In the genomic region with DNA sequence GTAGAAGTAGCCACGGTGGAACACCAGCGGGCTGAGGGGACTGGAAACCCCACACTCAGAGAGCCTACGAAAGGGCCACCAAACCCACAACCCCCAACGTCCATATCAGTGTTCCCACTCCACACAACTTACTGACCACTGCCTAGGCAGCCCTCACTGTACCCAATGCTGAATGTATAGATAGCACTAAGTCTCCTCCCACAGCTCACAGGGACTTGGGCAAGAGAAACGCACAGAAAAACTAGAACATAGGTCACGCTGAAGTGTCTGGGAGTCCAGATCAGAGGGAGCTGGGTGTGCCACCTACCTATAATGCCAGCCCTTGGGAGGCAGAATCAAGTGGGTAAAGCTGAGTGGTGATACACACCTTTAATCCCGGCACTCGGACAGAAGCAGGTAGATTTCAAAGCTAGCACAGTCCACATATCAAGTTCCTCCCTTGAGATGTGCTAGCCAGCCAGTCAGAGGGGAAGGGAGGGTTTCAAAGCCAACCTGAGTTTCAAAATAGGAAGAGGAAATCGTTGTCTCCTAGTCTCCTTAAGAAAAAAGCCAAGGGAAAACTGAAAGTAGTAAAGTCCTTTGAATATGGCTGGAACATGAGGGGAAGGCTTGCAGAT, we compare ENCODE assay signal across 8 mouse cellular contexts. TPM values are rescaled to one million over a fixed set of nuclear protein-coding genes. Genes with fewer than 3 reads are reported as not detected.
A peak's percentile ranks its signal among the peaks of the same experiment; 100 is the strongest.
DNase-seq lines count a peak whose midpoint lies in the region; ATAC-seq and TF ChIP-seq lines count a peak whose summit lies in the region.

No protein-coding gene starts in this region.

- H3K27me3 ChIP-seq in intestine, embryonic 16.5 days (replicated peaks; ENCODE audit: control insufficient read depth, insufficient read depth, low read length), result no peaks in the 10 kb centered on the region
- H3K27me3 ChIP-seq in midbrain, embryonic 11.5 days (ENCODE audit: control insufficient read depth, insufficient read depth, low read length), result no peaks in the 10 kb centered on the region

- H3K9me3 ChIP-seq in intestine, embryonic 16.5 days (ENCODE audit: control insufficient read depth, low read length), result no peaks in the 10 kb centered on the region
- H3K9me3 ChIP-seq in midbrain, embryonic 11.5 days (ENCODE audit: control insufficient read depth, low read length), result no peaks in the 10 kb centered on the region

- ATAC-seq in erythroblast, adult 5-6 weeks (replicated peaks; ENCODE audit: low FRiP score, poor library complexity, severe bottlenecking), result peak; percentile 48
- ATAC-seq in intestine, embryonic 16.5 days, result peak; percentile 4; the same call in 1 of the 2 replicates
- no peak for ATAC-seq in midbrain, embryonic 11.5 days (ENCODE audit: low FRiP score)

- H3K4me3 ChIP-seq in gastrocnemius, adult 2 months, result peak overlapping the region; percentile 92
- H3K4me3 ChIP-seq in intestine, embryonic 16.5 days (ENCODE audit: low read length), result peak overlapping the region; percentile 73
- no peak overlapping the region for H3K4me3 ChIP-seq in midbrain, embryonic 11.5 days (ENCODE audit: low read depth, low read length)

- intact Hi-C loops in gastrocnemius, adult 2 months (cut with DNase I), result no loop called here
- intact Hi-C loops in gastrocnemius, postnatal 14 days (cut with DNase I; ENCODE audit: low total_unique reads), result loop anchor here (10.0 kb wide), 1 partner anchor 615 kb away; no protein-coding TSS in a partner anchor

- no peak for TF ChIP-seq CTCF in gastrocnemius, adult 2 months (IDR thresholded peaks at IDR 0.05)

- 67% methylated on average over 9 of the region's 9 CpGs for WGBS in intestine, embryonic 16.5 days
- WGBS in midbrain, embryonic 11.5 days, result 88% methylated on average over 9 of the region's 9 CpGs

- peak overlapping the region; percentile 81 for H3K9ac ChIP-seq in intestine, embryonic 16.5 days (ENCODE audit: low read depth, low read length)
- H3K9ac ChIP-seq in midbrain, embryonic 11.5 days (ENCODE audit: low read length), result no peak overlapping the region

- H3K27ac ChIP-seq in gastrocnemius, adult 2 months, result peak overlapping the region; percentile 93
- peak overlapping the region; percentile 85 for H3K27ac ChIP-seq in intestine, embryonic 16.5 days (ENCODE audit: low read length)
- H3K27ac ChIP-seq in midbrain, embryonic 11.5 days (ENCODE audit: low read depth, low read length), result no peak overlapping the region

- 0 out of 2 replicates have a peak, but pooled peaks cover 2% of the 10 kb centered on the region for H3K36me3 ChIP-seq in intestine, embryonic 16.5 days (ENCODE audit: control insufficient read depth, insufficient read depth, low read length)
- no peaks in the 10 kb centered on the region for H3K36me3 ChIP-seq in midbrain, embryonic 11.5 days (ENCODE audit: control insufficient read depth, insufficient read depth, low read length)

- peaks cover 35% of the 10 kb centered on the region for H3K4me1 ChIP-seq in intestine, embryonic 16.5 days (ENCODE audit: control insufficient read depth, insufficient read depth, low read length)
- H3K4me1 ChIP-seq in midbrain, embryonic 11.5 days (ENCODE audit: control insufficient read depth, insufficient read depth, low read length), result peaks cover 11% of the 10 kb centered on the region; the same call in 1 of the 2 replicates

- peak overlapping the region; percentile 67 for H3K4me2 ChIP-seq in intestine, embryonic 16.5 days (ENCODE audit: low read depth, low read length)
- H3K4me2 ChIP-seq in midbrain, embryonic 11.5 days, result peak overlapping the region; percentile 67; the same call in 1 of the 2 replicates

- DNase-seq in gastrocnemius, adult 2 months, result no peak
- DNase-seq in gastrocnemius, postnatal 4 days (ENCODE audit: low spot score in 2 of 2), result no peak
- no peak for DNase-seq in midbrain, embryonic 11.5 days (ENCODE audit: low spot score, missing footprints)
- DNase-seq in MN1 (ENCODE audit: low spot score), result no peak
- DNase-seq in gastrocnemius, postnatal 14 days, result no peak
- DNase-seq in kidney, adult 11 months, result no peak

RNA-seq across cellular contexts. Expression of a gene that starts 1.9 kb away (rescaled TPM):
- 10 to 100 TPM; 17.3 to 18.1 TPM for total RNA-seq in gastrocnemius, adult 2 months (2021)
- total RNA-seq in gastrocnemius, postnatal 4 days (2021), result 10 to 100 TPM; 10.8 to 11.1 TPM
- 31.1 and 33.4 TPM in 2 replicates for total RNA-seq in erythroblast, adult 5-6 weeks (2015; ENCODE audit: low replicate concordance)
- total RNA-seq in erythroblast, adult 5-6 weeks (2017; ENCODE audit: low replicate concordance), result 42.4 and 55.0 TPM in 2 replicates
- 4.1 and 4.7 TPM in 2 replicates for polyA plus RNA-seq in intestine, embryonic 16.5 days (2015; fragmentation: Nextera tagmentation; extraction: Ambion mirVana)
- polyA plus RNA-seq in midbrain, embryonic 11.5 days (2014; fragmentation: Nextera tagmentation; extraction: Ambion mirVana), result 1.9 TPM in 2 replicates
- total RNA-seq in gastrocnemius, postnatal 14 days (2021), result 1 to 10 TPM; 8.5 to 9.4 TPM

RNA-seq across cellular contexts. Expression of a gene that starts 54.2 kb away (rescaled TPM):
- 1 to 10 TPM; 4.1 to 4.9 TPM for total RNA-seq in gastrocnemius, adult 2 months (2021)
- 10 to 100 TPM; 20.3 to 22.2 TPM for total RNA-seq in gastrocnemius, postnatal 4 days (2021)
- 2.7 and 7.1 TPM in 2 replicates for total RNA-seq in erythroblast, adult 5-6 weeks (2015; ENCODE audit: low replicate concordance)
- 7.2 and 7.8 TPM in 2 replicates for total RNA-seq in erythroblast, adult 5-6 weeks (2017; ENCODE audit: low replicate concordance)
- polyA plus RNA-seq in intestine, embryonic 16.5 days (2015; fragmentation: Nextera tagmentation; extraction: Ambion mirVana), result 6.6 and 9.8 TPM in 2 replicates
- polyA plus RNA-seq in midbrain, embryonic 11.5 days (2014; fragmentation: Nextera tagmentation; extraction: Ambion mirVana), result 8.9 and 9.8 TPM in 2 replicates
- total RNA-seq in gastrocnemius, postnatal 14 days (2021), result 1 to 10 TPM; 7.0 to 9.5 TPM
